Mouse (Mus musculus) spleen, adult 2 months (tissue): ENCODE measurements around the gene Prtg.

Experiments
- CTCF ChIP-seq: fragments of 200-500 bp; IDR thresholded peaks from 2 replicates; pipeline ENCODE4 v1.5.1; 2011; ENCODE audit warnings: mild to moderate bottlenecking, inconsistent platforms; ENCODE audit not compliant: insufficient read depth, insufficient read length, insufficient replicate concordance; ENCODE audit errors: extremely low read depth
- POLR2A ChIP-seq: fragments of 200-500 bp; IDR thresholded peaks from 2 replicates; pipeline ENCODE4 v1.6.1; 2011; ENCODE audit warnings: low read depth, low read length, inconsistent platforms

DNA sequence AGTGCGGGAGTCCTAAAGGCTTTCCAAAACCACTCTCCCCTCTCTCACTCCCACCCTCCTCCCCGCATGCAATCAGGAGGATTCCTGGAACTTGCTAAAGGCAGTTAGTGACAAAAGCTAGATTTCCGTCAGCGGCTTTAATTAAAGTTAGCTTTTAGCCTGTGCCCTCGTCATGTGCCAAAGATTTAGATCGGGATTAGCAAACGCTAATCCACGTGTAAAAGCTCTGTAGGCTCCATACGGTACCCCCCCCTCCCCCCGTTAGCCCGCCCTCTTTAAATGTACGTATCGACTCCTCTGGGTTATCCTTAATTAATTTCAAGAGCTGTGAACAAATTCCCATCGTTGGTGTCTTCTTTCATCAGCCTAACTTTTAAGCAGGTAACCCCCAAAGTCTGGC is 528 bp upstream of the Prtg start:
- no peak for TF ChIP-seq POLR2A
- no peak for TF ChIP-seq CTCF
